Mouse (Mus musculus) telencephalon, adult 2 months (tissue): ENCODE measurements around the gene Slc7a14.

Experiments
- DNase-seq: peaks from one replicate; pipeline ENCODE4 v3.0.0-alpha.2; 2011; ENCODE audit warnings: low read depth, low spot score

The Slc7a14 gene

GRCm38 (mm10) chr3:31209001-31209400 is 101.2 kb downstream of the Slc7a14 start:
- DNase-seq = peak; percentile 34

DNA sequence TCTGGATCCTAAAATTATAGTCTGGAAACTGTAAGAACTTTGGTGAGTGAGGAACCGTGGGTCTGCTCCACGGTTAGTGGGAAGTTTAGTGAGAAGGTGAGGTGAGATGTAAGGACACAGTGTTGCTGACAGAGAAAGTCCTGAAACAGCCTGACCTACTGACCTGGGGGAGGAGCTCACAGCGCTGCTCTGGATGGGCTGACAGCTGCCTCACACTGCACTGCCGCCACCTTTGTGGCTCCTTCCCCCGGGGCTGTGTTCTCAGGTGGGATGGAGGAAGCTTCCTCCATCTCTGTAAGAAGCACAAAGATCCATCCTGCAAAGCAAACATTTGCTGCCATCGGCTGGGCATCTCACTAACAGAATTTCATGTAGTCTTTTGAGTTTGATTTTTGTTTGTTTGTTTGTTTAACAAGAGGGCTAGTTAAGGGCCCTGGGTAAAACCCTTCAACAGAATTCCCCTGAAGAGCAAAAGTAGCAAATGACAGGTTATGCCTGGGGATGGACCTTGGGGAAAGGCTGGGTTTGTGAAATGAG is 101.7 kb downstream of the Slc7a14 start:
- DNase-seq = no peak

- DNase-seq = no peak
Measured at GRCm38 (mm10) chr3:31208046-31208445, 102.1 kb downstream of the Slc7a14 start.

GRCm38 (mm10) chr3:31205167-31205566 is 105.0 kb downstream of the Slc7a14 start:
- no peak for DNase-seq

DNA sequence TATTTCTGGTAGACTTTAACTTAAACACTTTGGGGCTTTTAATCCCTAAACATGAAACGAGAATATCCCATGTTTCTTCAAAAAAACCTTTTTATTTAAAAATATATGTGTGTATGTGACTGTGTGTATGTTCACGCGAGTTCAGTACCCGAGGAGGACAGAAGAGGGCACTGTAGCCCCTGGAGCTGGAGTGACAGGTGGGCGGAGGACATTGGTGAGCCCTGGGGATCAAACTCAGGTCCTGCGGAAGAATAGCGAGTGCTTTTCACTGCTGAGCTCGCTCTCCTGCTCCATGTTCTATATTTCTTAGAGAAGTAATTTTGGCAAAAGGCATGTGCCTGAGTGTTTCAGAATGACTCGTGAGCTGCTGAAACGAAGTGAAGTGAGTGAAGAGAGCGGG is 106.2 kb downstream of the Slc7a14 start:
- no peak for DNase-seq

DNA sequence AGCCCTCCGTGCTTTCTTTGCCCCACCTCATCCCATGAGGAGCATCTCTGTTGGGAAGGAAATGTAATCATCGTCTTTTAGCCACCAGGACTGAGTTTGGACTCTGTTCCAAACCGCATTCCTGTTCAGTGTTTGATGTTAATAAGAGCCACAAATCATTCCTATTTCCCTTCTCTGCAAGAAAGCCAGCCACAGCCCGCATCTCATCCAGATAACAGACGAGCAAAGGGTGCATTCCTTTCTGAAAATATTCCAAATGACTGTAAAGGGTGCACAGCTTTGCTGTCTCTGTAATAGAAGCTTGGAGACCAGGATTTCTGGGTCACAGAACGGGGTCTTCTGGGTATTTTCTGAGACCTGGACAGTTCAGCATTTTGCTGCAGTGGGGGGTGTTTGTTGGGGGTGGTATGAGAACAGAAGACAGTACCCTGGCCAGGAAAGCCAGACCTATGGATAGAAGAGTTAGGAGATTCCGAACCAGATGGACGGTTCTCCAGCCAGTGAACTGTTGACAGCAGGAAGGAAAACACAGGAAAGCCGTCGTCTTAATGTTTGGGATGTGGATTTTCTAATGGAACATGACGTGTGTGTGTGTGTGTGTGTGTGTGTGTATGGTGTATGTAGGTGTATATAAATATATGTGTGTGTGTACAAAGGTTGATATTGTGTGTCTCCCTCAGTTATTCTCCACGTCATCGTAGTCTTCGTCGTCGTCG is 110.9 kb downstream of the Slc7a14 start:
- no peak for DNase-seq

DNA sequence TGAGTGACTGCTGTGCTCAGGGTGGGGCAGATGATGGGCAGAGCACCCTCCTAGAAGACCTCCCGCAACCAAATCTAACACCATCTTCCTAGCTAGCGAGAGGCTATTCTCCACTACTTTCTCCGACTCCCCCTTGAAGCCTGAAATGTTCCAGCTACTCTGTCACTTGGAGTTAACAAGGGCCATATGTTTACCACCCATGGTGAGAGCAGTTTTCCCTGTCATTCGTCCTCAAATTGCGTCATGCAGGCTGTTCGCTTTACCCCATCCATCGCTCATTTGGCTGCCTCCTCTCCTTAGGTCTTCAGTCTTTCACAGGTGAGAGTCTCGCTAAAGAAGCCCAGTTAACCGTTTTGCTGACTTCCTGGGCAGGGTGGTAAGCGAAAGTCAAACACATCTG is 118.8 kb downstream of the Slc7a14 start:
- DNase-seq = no peak

- no peak for DNase-seq
Measured at GRCm38 (mm10) chr3:31190342-31190741, 119.8 kb downstream of the Slc7a14 start.

DNA sequence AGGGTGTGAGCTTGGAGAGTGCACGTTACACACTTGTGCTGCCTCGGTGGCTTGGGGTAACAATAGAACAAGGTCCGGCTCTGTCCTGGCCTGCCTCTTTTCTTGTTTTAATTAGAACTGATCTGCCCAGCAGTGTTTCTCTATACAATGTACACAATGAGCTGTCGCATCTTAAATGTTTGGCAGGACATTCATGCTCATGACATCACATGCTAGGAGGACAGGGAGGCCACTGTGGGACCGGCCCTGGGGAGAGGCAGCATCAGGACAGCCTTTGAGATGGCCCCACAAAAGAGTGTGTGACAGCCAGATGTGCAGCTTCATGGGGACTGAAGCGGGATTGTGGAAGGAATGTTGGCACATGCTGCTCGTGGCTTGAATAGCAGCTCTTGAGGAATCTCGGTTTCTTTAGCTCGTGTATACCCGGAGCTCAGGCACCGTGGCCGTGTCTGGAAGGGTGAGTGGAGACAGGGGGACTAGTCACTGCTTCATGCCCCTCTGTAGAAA is 143.8 kb downstream of the Slc7a14 start:
- DNase-seq = peak; percentile 85

DNA sequence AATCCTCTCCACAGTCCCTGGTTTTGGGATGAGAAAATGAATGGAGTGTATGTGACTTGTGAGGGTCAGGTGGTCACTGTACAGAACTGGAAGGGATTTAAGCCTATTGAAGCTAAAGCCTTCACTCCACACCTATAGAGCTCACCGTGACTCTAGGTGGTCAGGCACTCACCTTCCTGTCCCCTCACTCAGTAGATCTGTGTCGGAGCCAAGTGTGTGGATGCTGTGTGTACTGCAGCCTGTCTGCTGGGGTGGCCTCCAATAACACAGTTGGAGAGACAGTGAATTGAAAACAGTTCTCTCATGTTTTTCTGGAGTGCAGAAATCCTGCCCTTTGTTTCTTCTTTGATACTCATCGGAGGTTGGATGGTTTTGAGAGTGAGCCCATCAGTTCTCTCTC is 144.4 kb downstream of the Slc7a14 start:
- DNase-seq = no peak

- no peak for DNase-seq
Measured at GRCm38 (mm10) chr3:31162860-31163259, 147.3 kb downstream of the Slc7a14 start.

DNA sequence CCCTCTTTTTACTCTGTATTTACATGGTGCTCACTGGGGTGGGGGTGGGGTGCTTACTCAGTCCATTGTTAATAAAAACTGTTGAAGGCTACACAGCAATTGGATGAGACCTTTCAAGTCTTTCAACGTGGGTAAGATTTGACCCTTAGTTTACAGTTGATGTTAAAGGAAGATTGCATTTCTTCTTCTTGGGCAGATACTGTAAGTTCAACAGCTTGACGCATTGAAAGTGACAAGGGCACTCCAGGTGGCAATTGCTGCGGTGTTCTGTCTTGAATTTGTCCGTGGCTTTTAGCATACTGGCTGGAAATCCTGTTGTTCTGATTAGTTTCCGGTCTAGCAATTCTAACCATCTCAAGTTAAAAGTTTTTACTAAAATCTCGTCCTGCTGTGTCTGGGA is 148.8 kb downstream of the Slc7a14 start:
- no peak for DNase-seq

DNA sequence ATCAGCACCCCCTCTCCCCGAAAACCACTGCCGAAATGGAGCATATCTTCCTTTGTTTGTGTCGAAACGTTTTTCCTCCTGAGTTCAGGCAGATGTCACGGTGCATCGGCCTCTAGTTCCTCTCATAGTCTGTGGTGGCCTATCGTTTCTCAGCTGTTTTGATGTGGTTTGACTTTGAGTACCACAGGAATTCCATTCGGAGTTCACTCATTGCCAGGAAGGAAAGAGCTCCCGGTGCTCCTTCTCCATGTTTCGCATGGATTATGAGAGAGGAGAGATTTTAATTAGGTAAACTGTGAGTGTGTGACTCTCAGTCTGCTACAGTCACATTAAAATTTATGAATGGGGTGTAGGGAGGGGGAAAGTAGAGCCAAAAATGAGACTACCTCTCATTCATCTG is 150.1 kb downstream of the Slc7a14 start:
- DNase-seq = no peak

DNA sequence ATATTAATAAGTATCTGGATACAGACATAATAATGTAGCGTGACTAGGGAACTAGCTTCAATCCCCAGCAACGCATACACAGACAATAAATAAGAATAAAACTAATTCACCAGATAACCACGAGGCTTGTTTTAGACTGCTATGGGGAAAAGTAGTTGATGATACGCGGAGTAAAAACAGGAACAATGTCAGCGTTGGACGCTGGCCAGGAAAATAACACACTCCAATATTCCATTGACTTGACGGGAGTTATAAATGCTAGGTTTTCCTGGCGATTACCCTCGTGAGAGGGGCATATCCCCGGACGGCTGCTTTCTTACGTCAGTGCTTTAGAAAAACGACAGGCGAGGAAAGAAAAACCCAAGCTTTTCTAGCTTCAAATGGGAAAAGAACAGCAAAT is 152.4 kb downstream of the Slc7a14 start:
- DNase-seq = no peak

GRCm38 (mm10) chr3:31156126-31156525 is 154.1 kb downstream of the Slc7a14 start:
- no peak for DNase-seq
